Mouse (Mus musculus) Patski (cell line): ENCODE measurements at regions not wholly inside any gene's neighbourhood (a gene's known extent, or its start where the extent isn't known, plus 50 kb on each side); places are given as distances from the start of the nearest gene placed in this dataset.

Source experiments
- ATAC-seq: fragments of 100-300 bp; one replicate; pipeline ENCODE4 v1.8.0; 2021
- CTCF ChIA-PET: fragments of 350-600 bp; sonication (Branson Sonifier 250); formaldehyde crosslinking; loops from one replicate; lab custom pipeline; 2022; ENCODE audit warnings: inconsistent platforms; lab: Charles Lee
- POLR2A ChIA-PET: fragments of 350-600 bp; sonication (Branson Sonifier 250); formaldehyde crosslinking; loops from one replicate; lab custom pipeline; 2022; ENCODE audit warnings: antibody characterized with exemption, inconsistent platforms; lab: Charles Lee
- DNase-seq: peaks from one replicate; pipeline ENCODE4 v3.0.0-alpha.2; 2011; ENCODE audit warnings: low read depth, low spot score
- H3K27me3 ChIP-seq: fragments of 371-371 bp; one replicate; pipeline ENCODE4 v1.5.1; 2021
- CTCF ChIP-seq: fragments of 100-300 bp; IDR thresholded peaks from one replicate; pipeline ENCODE4 v1.5.1; 2021
- in situ Hi-C: fragments of 300-500 bp; cut with MboI; formaldehyde crosslinking; loops from 3 replicates; pipeline ENCODE4 v1.11.1; 2018; ENCODE audit warnings: low pct_unique_long_range_greater_than_20kb, mixed read lengths

- in situ Hi-C loops: no loop called here
- TF ChIP-seq CTCF: no peak
- ATAC-seq (no peak), DNase-seq (no peak)
- ChIA-PET POLR2A (no interaction called here), CTCF (interaction anchor here (1.3 kb wide), 1 partner anchor 13 kb away, joined by 3 read pairs; no protein-coding TSS in a partner anchor)
- no peaks in the 10 kb centered on the region for H3K27me3 ChIP-seq
Measured at GRCm38 (mm10) chr14:24876508-24876907, 389.6 kb downstream of the Rps24 start.

DNA sequence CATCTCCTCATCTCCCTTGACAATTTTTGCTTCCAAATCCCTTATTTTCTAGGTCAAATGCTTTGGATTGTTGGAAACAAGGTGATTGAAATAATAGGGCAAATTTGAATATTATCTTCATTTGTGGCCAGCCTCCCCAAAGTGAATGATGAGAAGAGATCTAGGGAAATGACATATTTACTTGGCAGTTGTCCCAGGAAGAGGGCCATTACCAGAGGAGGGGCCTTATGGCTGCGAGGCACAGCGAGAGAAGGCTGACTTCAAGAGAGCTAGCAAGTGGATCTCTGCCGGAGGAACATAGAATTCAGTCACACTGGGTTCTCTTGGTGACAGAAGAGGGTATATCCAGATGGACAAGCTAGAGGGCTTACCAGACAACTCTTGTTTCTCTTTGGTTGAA lies 390.9 kb downstream of the Rps24 start:
- peaks cover 12% of the 10 kb centered on the region for H3K27me3 ChIP-seq
- in situ Hi-C loops: no loop called here
- DNase-seq (no peak), ATAC-seq (no peak)
- CTCF ChIA-PET: no interaction called here
- TF ChIP-seq CTCF: no peak
- POLR2A ChIA-PET: interaction anchor here (0.6 kb wide), 1 partner anchor 68 kb away, joined by 3 read pairs; no protein-coding TSS in a partner anchor

DNA sequence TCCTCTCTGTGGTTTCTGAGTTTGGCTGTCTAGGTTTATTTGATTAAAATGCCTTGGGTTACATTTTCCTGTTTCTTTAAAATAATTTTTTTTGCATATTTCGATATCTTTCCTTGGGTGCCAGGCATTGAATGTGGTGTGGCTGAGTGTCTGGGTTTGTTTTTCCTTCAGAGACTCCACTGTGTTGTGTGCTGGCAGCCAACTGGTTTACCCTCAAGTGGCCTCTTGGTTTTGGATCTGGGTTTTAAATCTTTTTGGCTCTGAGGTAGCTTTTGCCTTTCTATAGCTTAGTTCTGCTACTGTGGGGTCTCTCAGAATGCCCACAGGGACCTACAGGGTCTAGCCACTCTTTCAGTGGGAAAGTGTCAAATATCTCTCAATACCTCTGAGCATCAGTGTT lies 399.2 kb downstream of the Rps24 start:
- H3K27me3 ChIP-seq: peaks cover 23% of the 10 kb centered on the region
- POLR2A ChIA-PET: no interaction called here
- CTCF ChIA-PET: no interaction called here
- DNase-seq (no peak), ATAC-seq (no peak)
- in situ Hi-C loops: no loop called here
- TF ChIP-seq CTCF: no peak

DNA sequence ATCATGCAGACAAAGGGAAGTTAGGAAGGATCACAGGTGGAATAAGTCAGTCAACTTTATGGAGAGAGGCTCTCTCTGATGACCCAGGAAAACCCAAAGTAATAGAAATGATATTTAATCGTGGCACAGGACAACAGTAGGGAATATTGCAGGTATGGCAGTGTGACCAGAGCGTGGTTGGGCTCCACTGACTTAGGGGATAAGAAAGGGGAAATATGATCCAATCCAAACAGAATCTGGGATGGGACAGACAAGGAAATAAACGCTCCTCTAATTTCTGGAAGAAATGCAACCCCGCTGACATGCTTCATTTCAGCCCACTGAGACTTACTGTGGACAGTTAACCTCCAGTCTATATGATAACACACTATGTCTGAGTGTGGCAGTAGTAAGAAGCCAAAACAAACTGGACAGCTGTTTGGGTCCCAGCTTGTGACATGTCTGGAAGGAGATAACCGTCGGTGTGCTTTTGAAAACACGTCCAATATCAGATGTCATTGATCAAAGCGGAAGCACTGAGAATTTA lies 400.0 kb downstream of the Rps24 start:
- ATAC-seq: no peak
- no peak for TF ChIP-seq CTCF
- CTCF ChIA-PET: no interaction called here
- POLR2A ChIA-PET: no interaction called here
- in situ Hi-C loops: no loop called here
- DNase-seq: no peak
- peaks cover 19% of the 10 kb centered on the region for H3K27me3 ChIP-seq

DNA sequence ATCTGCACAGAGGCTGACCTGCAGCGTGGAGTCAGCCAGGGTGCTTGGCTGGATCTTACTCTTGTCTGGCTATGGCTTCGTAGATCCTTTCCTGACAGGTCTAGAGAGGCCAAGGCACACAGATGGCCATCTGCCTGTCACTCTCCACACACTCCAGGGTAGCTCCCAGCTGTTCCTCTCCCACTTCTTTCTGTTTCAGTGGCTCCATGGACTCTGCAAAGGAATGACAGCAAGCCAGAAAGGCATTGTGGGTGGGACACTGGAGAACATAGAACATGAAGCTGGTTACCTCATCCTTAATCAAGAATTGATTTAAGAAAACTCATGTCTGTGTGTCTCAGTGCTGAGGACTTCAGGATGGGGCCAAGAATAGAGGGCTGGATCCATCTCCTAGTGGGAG lies 403.9 kb downstream of the Rps24 start:
- peak; percentile 51 for ATAC-seq
- CTCF ChIA-PET: no interaction called here
- in situ Hi-C loops: no loop called here
- no peak for TF ChIP-seq CTCF
- no peak for DNase-seq
- POLR2A ChIA-PET: no interaction called here
- peaks cover 4% of the 10 kb centered on the region for H3K27me3 ChIP-seq

GRCm38 (mm10) chr14:24895196-24895595 lies 408.3 kb downstream of the Rps24 start:
- DNase-seq (no peak), ATAC-seq (no peak)
- POLR2A ChIA-PET: no interaction called here
- H3K27me3 ChIP-seq: no peaks in the 10 kb centered on the region
- CTCF ChIA-PET: interaction anchor here (1.2 kb wide), 1 partner anchor 12 kb away, joined by 3 read pairs; no protein-coding TSS in a partner anchor
- in situ Hi-C loops: no loop called here
- no peak for TF ChIP-seq CTCF

GRCm38 (mm10) chr14:24896681-24897080 lies 409.8 kb downstream of the Rps24 start:
- DNase-seq: no peak
- no peaks in the 10 kb centered on the region for H3K27me3 ChIP-seq
- in situ Hi-C loops: no loop called here
- ATAC-seq: no peak
- CTCF ChIA-PET: no interaction called here
- POLR2A ChIA-PET: no interaction called here
- TF ChIP-seq CTCF: no peak

DNA sequence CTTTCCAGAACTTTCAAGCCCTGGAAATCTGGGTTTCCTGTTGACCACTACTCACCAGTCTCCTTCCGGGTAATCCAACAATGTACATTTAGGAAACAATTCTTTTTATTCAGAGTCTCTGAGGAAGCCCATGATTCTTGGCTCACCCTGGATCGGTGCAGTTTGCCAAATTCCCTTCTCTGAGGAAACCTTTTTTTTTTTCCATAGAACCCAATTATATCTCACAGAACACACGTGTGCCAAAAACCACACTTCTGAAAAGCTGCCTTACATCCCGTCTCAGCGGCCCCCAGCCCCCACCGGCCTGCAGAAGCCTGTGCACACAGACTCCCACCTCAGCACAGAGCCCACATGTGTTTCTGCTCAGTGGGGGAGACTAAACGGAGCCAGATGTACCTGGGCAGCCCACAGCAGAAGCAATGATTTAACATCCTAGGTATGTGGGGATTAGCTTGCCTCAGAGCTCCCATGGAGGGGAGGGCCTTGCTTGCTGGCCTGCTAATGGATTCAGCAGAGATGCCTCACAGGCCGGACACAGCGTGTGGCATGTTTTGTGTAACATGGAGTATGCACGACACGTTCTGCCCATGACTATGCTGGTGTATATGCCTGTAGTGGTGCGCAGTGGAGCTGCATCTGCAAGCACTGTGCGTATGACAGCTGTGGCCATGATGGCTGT lies 413.7 kb downstream of the Rps24 start:
- in situ Hi-C loops: no loop called here
- DNase-seq: peak; percentile 46
- POLR2A ChIA-PET: interaction anchor here (0.7 to 0.9 kb wide), 2 partner anchors 23 to 272 kb away, joined by 3 read pairs; no protein-coding TSS in a partner anchor
- H3K27me3 ChIP-seq: no peaks in the 10 kb centered on the region
- peak; percentile 70 for ATAC-seq
- CTCF ChIA-PET: no interaction called here
- no peak for TF ChIP-seq CTCF

GRCm38 (mm10) chr14:24901726-24902125 lies 414.8 kb downstream of the Rps24 start:
- in situ Hi-C loops: no loop called here
- no peaks in the 10 kb centered on the region for H3K27me3 ChIP-seq
- POLR2A ChIA-PET: no interaction called here
- no peak for DNase-seq
- ATAC-seq: no peak
- CTCF ChIA-PET: no interaction called here
- TF ChIP-seq CTCF: no peak

- in situ Hi-C loops: no loop called here
- TF ChIP-seq CTCF: no peak
- ChIA-PET POLR2A (interaction anchor here (0.7 kb wide), 1 partner anchor 123 kb away, joined by 4 read pairs; no protein-coding TSS in a partner anchor), CTCF (no interaction called here)
- ATAC-seq: no peak
- H3K27me3 ChIP-seq: no peaks in the 10 kb centered on the region
- DNase-seq: no peak
Measured at GRCm38 (mm10) chr14:24902870-24903269, 415.9 kb downstream of the Rps24 start.

DNA sequence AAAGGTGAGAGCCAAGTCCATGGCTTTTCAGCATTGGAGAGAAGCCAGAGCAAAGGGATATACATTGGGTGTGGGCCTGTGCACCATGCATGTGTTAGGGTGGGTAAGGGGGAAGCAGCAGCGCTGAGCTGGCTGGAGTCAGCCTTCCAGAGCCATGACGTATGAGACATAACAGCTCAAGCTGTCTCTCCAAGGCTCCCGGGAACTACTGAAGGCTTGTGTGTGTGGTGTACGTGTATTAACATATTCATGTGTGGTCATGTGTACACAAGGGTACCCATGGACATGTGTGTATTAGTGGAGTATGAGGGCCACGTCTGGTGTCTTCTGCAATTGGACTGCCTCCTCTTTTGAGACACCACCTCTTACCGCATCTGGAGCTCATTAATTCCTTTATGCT lies 417.8 kb downstream of the Rps24 start:
- ChIA-PET CTCF (no interaction called here), POLR2A (no interaction called here)
- H3K27me3 ChIP-seq: no peaks in the 10 kb centered on the region
- ATAC-seq: no peak
- in situ Hi-C loops: no loop called here
- TF ChIP-seq CTCF: no peak
- no peak for DNase-seq
